Mouse (Mus musculus): ENCODE measurements around the gene Klhl36. TPM values are rescaled to one million over a fixed set of nuclear protein-coding genes. Genes with fewer than 3 reads are reported as not detected.
A peak's percentile ranks its signal among the peaks of the same experiment; 100 is the strongest.

The Klhl36 gene
- polyA plus RNA-seq, 1 experiment from 2014 or later: 11.0 TPM

GRCm38 (mm10) chr8:119887130-119887529, 25.1 kb downstream of the Klhl36 start:
- 91% methylated on average over 3 of the region's 3 CpGs for WGBS

GRCm38 (mm10) chr8:119888012-119888411, 25.9 kb downstream of the Klhl36 start:
- Histone ChIP-seq H3K27me3 (no peaks in the 10 kb centered on the region), H3K4me3 (no peak overlapping the region), H3K4me1 (0 out of 2 replicates have a peak, but pooled peaks cover 5% of the 10 kb centered on the region), H3K4me2 (replicated peaks) (no peak overlapping the region), H3K36me3 (no peaks in the 10 kb centered on the region), H3K9ac (no peak overlapping the region), H3K9me3 (no peaks in the 10 kb centered on the region), H3K27ac (no peak overlapping the region)
- no peak for ATAC-seq (ENCODE audit: insufficient number of reproducible peaks, insufficient read depth, low FRiP score, low TSS enrichment)
- WGBS: 54% methylated on average over 4 of the region's 4 CpGs

More at GRCm38 (mm10) chr8:119887130-119887529, 25.1 kb downstream of the Klhl36 start:
- Histone ChIP-seq H3K9ac (no peak overlapping the region), H3K4me3 (no peak overlapping the region), H3K27ac (no peak overlapping the region), H3K9me3 (no peaks in the 10 kb centered on the region), H3K36me3 (no peaks in the 10 kb centered on the region), H3K27me3 (no peaks in the 10 kb centered on the region), H3K4me1 (0 out of 2 replicates have a peak, but pooled peaks cover 5% of the 10 kb centered on the region), H3K4me2 (replicated peaks) (no peak overlapping the region)
- no peak for ATAC-seq (ENCODE audit: insufficient number of reproducible peaks, insufficient read depth, low FRiP score, low TSS enrichment)

- no peak for ATAC-seq (ENCODE audit: insufficient number of reproducible peaks, insufficient read depth, low FRiP score, low TSS enrichment)
Observed at GRCm38 (mm10) chr8:119897069-119897468, 35.0 kb downstream of the Klhl36 start.

GRCm38 (mm10) chr8:119897933-119898332, 35.9 kb downstream of the Klhl36 start:
- ATAC-seq (ENCODE audit: insufficient number of reproducible peaks, insufficient read depth, low FRiP score, low TSS enrichment): no peak
- no peaks in the 10 kb centered on the region for H3K9me3 ChIP-seq
- no peak overlapping the region for H3K9ac ChIP-seq
- no peak overlapping the region for H3K4me3 ChIP-seq
- H3K36me3 ChIP-seq: no peaks in the 10 kb centered on the region
- peaks cover 19% of the 10 kb centered on the region for H3K27me3 ChIP-seq
- H3K4me2 ChIP-seq (replicated peaks): no peak overlapping the region
- no peak overlapping the region for H3K27ac ChIP-seq
- 15% methylated on average over 13 of the region's 13 CpGs for WGBS
- H3K4me1 ChIP-seq: no peaks in the 10 kb centered on the region

More at GRCm38 (mm10) chr8:119897069-119897468, 35.0 kb downstream of the Klhl36 start:
- Histone ChIP-seq H3K27me3 (peaks cover 19% of the 10 kb centered on the region), H3K9ac (no peak overlapping the region), H3K27ac (no peak overlapping the region), H3K4me3 (no peak overlapping the region), H3K9me3 (no peaks in the 10 kb centered on the region), H3K4me2 (replicated peaks) (no peak overlapping the region), H3K4me1 (no peaks in the 10 kb centered on the region), H3K36me3 (no peaks in the 10 kb centered on the region)
- 67% methylated on average over 4 of the region's 4 CpGs for WGBS

GRCm38 (mm10) chr8:119901349-119901748, 39.3 kb downstream of the Klhl36 start:
- Histone ChIP-seq H3K9me3 (no peaks in the 10 kb centered on the region), H3K4me3 (no peak overlapping the region), H3K27ac (no peak overlapping the region), H3K4me1 (peaks cover 7% of the 10 kb centered on the region; the same call in 1 of the 2 replicates), H3K27me3 (peaks cover 19% of the 10 kb centered on the region), H3K36me3 (no peaks in the 10 kb centered on the region), H3K9ac (no peak overlapping the region), H3K4me2 (replicated peaks) (no peak overlapping the region)
- WGBS: 84% methylated on average over 3 of the region's 3 CpGs
- no peak for ATAC-seq (ENCODE audit: insufficient number of reproducible peaks, insufficient read depth, low FRiP score, low TSS enrichment)

- Histone ChIP-seq H3K36me3 (no peaks in the 10 kb centered on the region), H3K4me1 (peaks cover 7% of the 10 kb centered on the region; the same call in 1 of the 2 replicates), H3K9me3 (no peaks in the 10 kb centered on the region), H3K4me2 (replicated peaks) (no peak overlapping the region), H3K4me3 (no peak overlapping the region), H3K9ac (no peak overlapping the region), H3K27ac (no peak overlapping the region), H3K27me3 (peaks cover 18% of the 10 kb centered on the region)
- 60% methylated on average over 8 of the region's 8 CpGs for WGBS
- ATAC-seq (ENCODE audit: insufficient number of reproducible peaks, insufficient read depth, low FRiP score, low TSS enrichment): no peak
Observed at GRCm38 (mm10) chr8:119901952-119902351, 39.9 kb downstream of the Klhl36 start.

GRCm38 (mm10) chr8:119904323-119904911, 42.4 kb downstream of the Klhl36 start:
- Histone ChIP-seq H3K4me3 (no peak overlapping the region), H3K9me3 (no peaks in the 10 kb centered on the region), H3K36me3 (no peaks in the 10 kb centered on the region), H3K9ac (no peak overlapping the region), H3K27me3 (no peaks in the 10 kb centered on the region), H3K4me1 (peaks cover 7% of the 10 kb centered on the region; the same call in 1 of the 2 replicates), H3K4me2 (replicated peaks) (no peak overlapping the region), H3K27ac (no peak overlapping the region)
- no peak for ATAC-seq (ENCODE audit: insufficient number of reproducible peaks, insufficient read depth, low FRiP score, low TSS enrichment)
- 53% methylated on average over 12 of the region's 12 CpGs for WGBS

- peak within 1 kb of the TSS; percentile 91 for H3K4me3 ChIP-seq
- H3K4me1 ChIP-seq: peaks cover 32% of the 10 kb centered on the region
- no peaks in the 10 kb centered on the region for H3K36me3 ChIP-seq
- no peak for ATAC-seq (ENCODE audit: insufficient number of reproducible peaks, insufficient read depth, low FRiP score, low TSS enrichment)
- H3K27ac ChIP-seq: peak within 1 kb of the TSS; percentile 93
- no peaks in the 10 kb centered on the region for H3K27me3 ChIP-seq
- WGBS: 26% methylated on average over 13 of the region's 13 CpGs
- no peaks in the 10 kb centered on the region for H3K9me3 ChIP-seq
- H3K9ac ChIP-seq: peak within 1 kb of the TSS; percentile 95
- H3K4me2 ChIP-seq (replicated peaks): peak within 1 kb of the TSS; percentile 87
Observed at GRCm38 (mm10) chr8:119909944-119910546, 48.0 kb downstream of the Klhl36 start, which contains the start of gene Usp10. Usp10 (plus strand) TSS chr8:119910360.

GRCm38 (mm10) chr8:119910547-119911257, 48.6 kb downstream of the Klhl36 start, which contains the start of gene Gm20388:
Gm20388 (plus strand) TSS chr8:119910841.
- H3K27me3 ChIP-seq: no peaks in the 10 kb centered on the region
- H3K4me1 ChIP-seq: peaks cover 34% of the 10 kb centered on the region
- peak; percentile 90 for ATAC-seq (ENCODE audit: insufficient number of reproducible peaks, insufficient read depth, low FRiP score, low TSS enrichment)
- H3K27ac ChIP-seq: peak within 1 kb of the TSS; percentile 93
- peak within 1 kb of the TSS; percentile 95 for H3K9ac ChIP-seq
- H3K4me2 ChIP-seq (replicated peaks): peak within 1 kb of the TSS; percentile 87
- WGBS: under 1% methylated on average over 90 of the region's 97 CpGs
- no peaks in the 10 kb centered on the region for H3K36me3 ChIP-seq
- peak within 1 kb of the TSS; percentile 91 for H3K4me3 ChIP-seq
- H3K9me3 ChIP-seq: no peaks in the 10 kb centered on the region

GRCm38 (mm10) chr8:119911258-119911962, 49.3 kb downstream of the Klhl36 start:
- under 1% methylated on average over 30 of the region's 30 CpGs for WGBS

GRCm38 (mm10) chr8:119912643-119913042, 50.6 kb downstream of the Klhl36 start:
- no peak overlapping the region for H3K9ac ChIP-seq

More at GRCm38 (mm10) chr8:119911258-119911962, 49.3 kb downstream of the Klhl36 start:
- Histone ChIP-seq H3K9ac (peak overlapping the region; percentile 95), H3K36me3 (no peaks in the 10 kb centered on the region), H3K4me1 (peaks cover 41% of the 10 kb centered on the region), H3K27me3 (no peaks in the 10 kb centered on the region), H3K4me2 (replicated peaks) (peak overlapping the region; percentile 87), H3K27ac (peak overlapping the region; percentile 93), H3K9me3 (no peaks in the 10 kb centered on the region), H3K4me3 (peak overlapping the region; percentile 91)
- ATAC-seq (ENCODE audit: insufficient number of reproducible peaks, insufficient read depth, low FRiP score, low TSS enrichment): peak; percentile 61; the same call in 1 of the 2 replicates

More at GRCm38 (mm10) chr8:119912643-119913042, 50.6 kb downstream of the Klhl36 start:
- H3K27ac ChIP-seq: no peak overlapping the region
- WGBS: 47% methylated on average over 6 of the region's 6 CpGs
- H3K4me1 ChIP-seq: peaks cover 48% of the 10 kb centered on the region
- H3K9me3 ChIP-seq: no peaks in the 10 kb centered on the region
- H3K27me3 ChIP-seq: no peaks in the 10 kb centered on the region
- H3K4me3 ChIP-seq: peak overlapping the region; percentile 91; the same call in 1 of the 2 replicates
- H3K36me3 ChIP-seq: peaks cover under 1% of the 10 kb centered on the region; the same call in 1 of the 2 replicates
- no peak for ATAC-seq (ENCODE audit: insufficient number of reproducible peaks, insufficient read depth, low FRiP score, low TSS enrichment)
- peak overlapping the region; percentile 87 for H3K4me2 ChIP-seq (replicated peaks)

Data from embryonic facial prominence, embryonic 12.5 days (tissue).